Mouse (Mus musculus) midbrain, embryonic 11.5 days (tissue): ENCODE results near the gene Sympk. TPM values are rescaled to one million over a fixed set of nuclear protein-coding genes. Genes with fewer than 3 reads are reported as not detected.

Experiments used
- ATAC-seq: fragments of 200-750 bp; cut with Nextera tagmentation; 2 replicates; pipeline ENCODE4 v1.8.0; 2017; ENCODE audit warnings: moderate TSS enrichment, moderate library complexity; ENCODE audit not compliant: low FRiP score
- DNase-seq: peaks from one replicate; pipeline ENCODE4 v3.0.0; 2015; ENCODE audit warnings: low spot score; ENCODE audit errors: missing footprints
- H3K27ac ChIP-seq: fragments of 300-500 bp; sonication (generic); 2 replicates; pipeline ENCODE4 v1.5.1; 2014; ENCODE audit warnings: low read depth, low read length
- H3K27me3 ChIP-seq: fragments of 300-500 bp; sonication (generic); 2 replicates; pipeline ENCODE4 v1.6.1; 2014; ENCODE audit warnings: mild to moderate bottlenecking, low read length, moderate library complexity, mixed read lengths; ENCODE audit not compliant: control insufficient read depth, insufficient read depth
- H3K36me3 ChIP-seq: fragments of 300-500 bp; sonication (generic); 2 replicates; pipeline ENCODE4 v1.6.1; 2014; ENCODE audit warnings: mild to moderate bottlenecking, low read length, moderate library complexity, mixed read lengths; ENCODE audit not compliant: control insufficient read depth, insufficient read depth
- H3K4me1 ChIP-seq: fragments of 300-500 bp; sonication (generic); 2 replicates; pipeline ENCODE4 v1.6.1; 2014; ENCODE audit warnings: low read length; ENCODE audit not compliant: control insufficient read depth, insufficient read depth
- H3K4me2 ChIP-seq: fragments of 300-500 bp; sonication (generic); 2 replicates; pipeline ENCODE4 v1.6.1; 2014; ENCODE audit warnings: mild to moderate bottlenecking, moderate library complexity
- H3K4me3 ChIP-seq: fragments of 300-500 bp; sonication (generic); 2 replicates; pipeline ENCODE4 v1.5.1; 2014; ENCODE audit warnings: low read depth, low read length
- H3K9ac ChIP-seq: fragments of 300-500 bp; sonication (generic); 2 replicates; pipeline ENCODE4 v1.6.1; 2014; ENCODE audit warnings: low read length
- H3K9me3 ChIP-seq: fragments of 300-500 bp; sonication (generic); 2 replicates; pipeline ENCODE4 v1.6.1; 2016; ENCODE audit warnings: low read length; ENCODE audit not compliant: control insufficient read depth
- WGBS: fragments of 180-500 bp; shearing (Covaris S2); extraction: QIAGEN DNeasy Blood & Tissue Kit; methylation state at CpG from one replicate; pipeline ENCODE4 v1.1.7; 2014; 5-methylcytosine and 5-hydroxymethylcytosine counted together
- polyA plus RNA-seq: library from polyadenylated mRNA; unstranded; fragments of >200 nt; fragmentation: Nextera tagmentation; extraction: Ambion mirVana; gene quantifications from 2 replicates; pipeline ENCODE4 v1.2.1, GENCODE M21; 2014

Sympk gene
- polyA plus RNA-seq, 1 experiment from 2014 or later: 33.3 TPM

DNA sequence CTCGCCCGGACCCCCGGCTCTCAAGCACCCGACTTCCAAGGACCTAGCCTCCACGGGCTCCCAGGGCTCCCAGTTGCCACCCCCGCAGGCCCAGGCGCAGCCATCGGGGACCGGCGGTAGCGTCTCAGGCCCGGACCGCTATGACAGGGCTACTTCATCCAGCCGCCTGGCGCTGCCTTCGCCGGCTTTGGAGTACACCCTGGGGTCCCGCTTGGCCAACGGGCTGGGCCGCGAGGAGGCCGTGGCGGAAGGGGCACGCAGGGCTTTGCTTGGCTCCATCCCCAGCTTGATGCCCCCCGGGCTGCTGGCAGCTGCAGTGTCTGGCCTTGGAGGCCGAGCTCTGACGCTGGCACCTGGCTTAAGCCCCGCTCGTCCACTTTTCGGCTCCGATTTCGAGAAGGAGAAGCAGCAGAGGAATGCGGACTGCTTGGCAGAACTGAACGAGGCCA is 19.5 kb upstream of the Sympk start:
- peak; percentile 93 for DNase-seq

DNA sequence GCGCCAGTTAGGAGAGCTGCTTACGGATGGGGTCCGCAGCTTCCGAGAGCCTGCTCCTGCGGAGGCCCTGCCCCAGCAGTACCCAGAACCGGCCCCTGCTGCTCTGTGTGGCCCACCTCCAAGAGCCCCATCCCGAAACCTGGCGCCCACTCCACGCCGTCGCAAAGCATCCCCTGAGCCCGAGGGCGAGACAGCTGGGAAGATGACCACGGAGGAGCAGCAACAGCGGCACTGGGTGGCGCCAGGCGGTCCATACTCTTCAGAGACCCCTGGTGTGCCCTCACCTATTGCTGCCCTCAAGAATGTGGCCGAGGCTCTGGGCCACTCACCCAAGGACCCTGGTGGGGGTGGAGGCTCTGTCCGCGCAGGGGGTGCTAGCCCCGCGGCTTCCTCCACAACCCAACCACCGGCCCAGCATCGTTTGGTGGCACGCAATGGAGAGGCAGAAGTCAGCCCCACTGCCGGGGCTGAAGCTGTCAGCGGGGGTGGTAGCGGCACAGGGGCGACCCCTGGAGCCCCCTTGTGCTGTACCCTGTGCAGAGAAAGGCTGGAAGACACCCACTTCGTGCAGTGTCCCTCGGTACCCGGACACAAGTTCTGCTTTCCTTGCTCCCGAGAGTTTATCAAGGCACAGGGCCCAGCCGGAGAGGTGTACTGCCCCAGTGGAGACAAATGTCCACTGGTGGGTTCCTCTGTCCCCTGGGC is 18.6 kb upstream of the Sympk start:
- H3K27me3 ChIP-seq: no peaks in the 10 kb centered on the region
- 83% methylated on average over 34 of the region's 34 CpGs for WGBS
- peak overlapping the region; percentile 89 for H3K4me3 ChIP-seq
- ATAC-seq: no peak
- H3K27ac ChIP-seq: no peak overlapping the region
- H3K4me1 ChIP-seq: peaks cover 29% of the 10 kb centered on the region
- no peak for DNase-seq
- H3K4me2 ChIP-seq: peak overlapping the region; percentile 99
- H3K9me3 ChIP-seq: no peaks in the 10 kb centered on the region
- no peak overlapping the region for H3K9ac ChIP-seq
- H3K36me3 ChIP-seq: peaks cover 10% of the 10 kb centered on the region; the same call in 1 of the 2 replicates

More for the DNA sequence above, 19.5 kb upstream of the Sympk start:
- Histone ChIP-seq H3K27ac (no peak overlapping the region), H3K4me2 (peak overlapping the region; percentile 99), H3K4me3 (peak overlapping the region; percentile 89), H3K4me1 (peaks cover 29% of the 10 kb centered on the region), H3K27me3 (no peaks in the 10 kb centered on the region), H3K36me3 (peaks cover 10% of the 10 kb centered on the region; the same call in 1 of the 2 replicates), H3K9ac (peak overlapping the region; percentile 89), H3K9me3 (no peaks in the 10 kb centered on the region)
- ATAC-seq: no peak; the same call in 1 of the 2 replicates
- 9% methylated on average over 29 of the region's 34 CpGs for WGBS

DNA sequence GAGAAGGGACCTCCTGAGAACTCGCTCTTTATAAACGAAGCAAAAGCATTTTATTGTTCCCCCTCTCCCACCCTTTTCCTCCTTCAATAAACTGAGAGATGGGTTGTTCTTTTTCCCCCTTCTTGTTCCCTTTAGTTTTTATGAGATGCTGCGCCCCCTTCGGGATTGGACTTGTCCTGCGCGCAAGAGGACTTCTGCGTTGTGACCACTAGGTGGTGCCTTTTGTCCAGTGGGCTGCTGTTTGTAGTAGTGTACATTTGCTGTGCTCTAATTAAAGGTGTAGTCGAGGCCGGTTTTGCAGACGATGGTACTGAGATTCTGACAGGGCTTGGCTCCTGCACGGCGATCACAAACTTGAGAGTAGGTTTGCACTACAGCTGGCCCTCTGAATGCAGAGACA is 17.7 kb upstream of the Sympk start:
- Histone ChIP-seq H3K27ac (no peak overlapping the region), H3K9me3 (no peaks in the 10 kb centered on the region), H3K36me3 (peaks cover 10% of the 10 kb centered on the region; the same call in 1 of the 2 replicates), H3K4me2 (peak overlapping the region; percentile 12; the same call in 1 of the 2 replicates), H3K4me1 (peaks cover 25% of the 10 kb centered on the region), H3K4me3 (no peak overlapping the region), H3K9ac (no peak overlapping the region), H3K27me3 (no peaks in the 10 kb centered on the region)
- WGBS: 10% methylated on average over 12 of the region's 12 CpGs
- no peak for ATAC-seq
- peak; percentile 97 for DNase-seq

DNA sequence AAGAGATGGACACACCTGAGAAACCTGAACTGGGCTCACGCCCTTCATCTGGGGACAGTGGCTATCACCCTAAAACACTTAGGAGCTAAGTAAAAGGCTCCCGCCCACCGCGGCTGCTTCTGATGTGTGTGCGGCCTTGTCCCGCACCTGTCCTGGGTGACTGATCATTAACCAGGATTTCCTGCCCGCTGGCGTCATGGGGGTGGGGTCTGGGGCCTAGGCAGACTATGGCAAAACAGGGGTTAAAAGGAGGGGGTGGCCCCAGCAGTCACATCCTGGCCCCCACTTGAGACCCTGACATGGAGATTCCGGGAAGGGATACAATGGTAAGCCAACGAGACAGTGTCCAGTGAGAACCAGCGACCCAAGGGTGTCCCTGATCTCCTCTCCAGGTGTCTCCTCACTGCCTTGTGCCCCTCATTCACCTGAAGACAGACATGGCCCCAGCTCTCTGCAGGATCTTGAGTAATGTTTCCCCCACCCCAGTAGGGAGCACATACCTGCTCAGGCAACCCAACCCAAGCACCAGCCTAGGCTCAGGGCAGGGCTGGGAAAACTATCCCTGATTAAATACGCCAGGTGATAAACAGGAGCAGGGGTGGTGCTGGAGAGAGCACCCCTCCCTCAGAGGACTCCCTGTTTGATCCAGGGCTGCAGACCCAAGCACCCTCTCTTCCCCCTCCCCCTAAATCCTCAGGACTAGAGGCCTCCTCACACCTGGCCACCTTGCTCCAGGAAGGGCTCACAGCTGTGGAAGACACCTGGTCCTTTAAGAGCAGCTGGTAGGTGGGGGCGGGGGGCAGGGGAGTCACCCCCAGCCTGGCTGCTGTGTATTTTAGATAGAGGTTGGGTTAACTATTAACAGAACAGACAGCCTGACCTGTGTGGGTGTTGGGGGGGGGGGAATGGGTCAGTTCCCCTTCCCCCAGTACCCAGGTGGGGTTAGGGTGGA is 16.9 kb upstream of the Sympk start:
- Histone ChIP-seq H3K9me3 (no peaks in the 10 kb centered on the region), H3K36me3 (peaks cover 10% of the 10 kb centered on the region; the same call in 1 of the 2 replicates), H3K27ac (no peak overlapping the region), H3K4me1 (peaks cover 29% of the 10 kb centered on the region), H3K27me3 (no peaks in the 10 kb centered on the region), H3K9ac (no peak overlapping the region), H3K4me2 (no peak overlapping the region), H3K4me3 (no peak overlapping the region)
- 87% methylated on average over 13 of the region's 13 CpGs for WGBS
- ATAC-seq: no peak
- no peak for DNase-seq

DNA sequence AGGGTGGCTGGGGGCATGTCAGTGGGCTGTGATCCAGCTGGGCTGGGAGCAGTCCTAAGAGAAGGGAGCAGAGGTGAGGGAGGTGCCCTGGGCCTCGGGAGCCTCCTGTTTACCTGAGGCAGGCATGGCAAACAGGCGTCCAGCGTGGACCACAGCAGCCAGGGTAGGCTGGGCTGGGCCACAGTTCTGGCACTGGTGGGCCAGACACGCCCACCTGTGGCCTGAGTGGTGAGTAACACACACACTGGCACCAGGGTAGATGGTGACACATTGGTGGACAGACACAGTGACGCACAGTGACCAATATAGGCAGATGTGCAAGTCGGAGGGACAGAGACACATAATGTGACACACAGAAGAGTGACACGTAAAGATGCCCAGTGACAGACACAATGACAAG is 13.6 kb upstream of the Sympk start:
- Histone ChIP-seq H3K36me3 (peaks cover 6% of the 10 kb centered on the region; the same call in 1 of the 2 replicates), H3K4me2 (no peak overlapping the region), H3K27ac (no peak overlapping the region), H3K9ac (no peak overlapping the region), H3K4me1 (peaks cover 17% of the 10 kb centered on the region), H3K9me3 (no peaks in the 10 kb centered on the region), H3K27me3 (no peaks in the 10 kb centered on the region), H3K4me3 (no peak overlapping the region)
- DNase-seq (no peak), ATAC-seq (no peak)
- 81% methylated on average over 7 of the region's 7 CpGs for WGBS

DNA sequence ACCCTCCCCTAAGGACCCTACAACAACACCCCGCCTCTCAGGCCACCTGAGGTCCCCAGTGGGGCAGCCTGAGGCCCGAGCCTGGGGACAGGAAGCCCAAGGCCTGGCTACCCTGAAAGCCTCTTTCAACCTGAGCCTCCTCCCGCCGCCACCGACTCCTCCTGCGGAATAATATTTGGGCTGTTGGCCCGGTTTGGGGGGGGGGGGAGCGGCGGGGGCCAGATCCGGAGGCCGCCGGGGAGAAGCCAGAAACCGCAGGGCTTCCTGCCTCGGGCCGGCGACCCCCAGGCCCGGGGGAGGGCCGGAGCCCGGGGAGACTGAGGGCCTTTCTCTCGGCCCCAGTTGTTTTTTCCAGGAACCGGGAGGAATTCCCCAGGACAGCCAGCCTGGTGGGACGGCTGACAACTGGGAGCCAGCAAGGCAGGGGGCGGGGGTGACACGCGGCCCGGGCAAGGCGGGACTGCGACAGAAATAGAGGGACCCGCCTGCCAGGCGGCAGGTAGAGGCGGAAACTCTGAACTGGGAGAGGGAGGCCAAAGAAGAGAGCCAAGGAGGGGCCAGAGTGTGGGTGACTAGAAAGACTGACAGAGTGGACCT is 12.1 kb upstream of the Sympk start:
- peak; percentile 87 for DNase-seq
- WGBS: 6% methylated on average over 22 of the region's 31 CpGs
- H3K4me1 ChIP-seq: peaks cover 8% of the 10 kb centered on the region

DNA sequence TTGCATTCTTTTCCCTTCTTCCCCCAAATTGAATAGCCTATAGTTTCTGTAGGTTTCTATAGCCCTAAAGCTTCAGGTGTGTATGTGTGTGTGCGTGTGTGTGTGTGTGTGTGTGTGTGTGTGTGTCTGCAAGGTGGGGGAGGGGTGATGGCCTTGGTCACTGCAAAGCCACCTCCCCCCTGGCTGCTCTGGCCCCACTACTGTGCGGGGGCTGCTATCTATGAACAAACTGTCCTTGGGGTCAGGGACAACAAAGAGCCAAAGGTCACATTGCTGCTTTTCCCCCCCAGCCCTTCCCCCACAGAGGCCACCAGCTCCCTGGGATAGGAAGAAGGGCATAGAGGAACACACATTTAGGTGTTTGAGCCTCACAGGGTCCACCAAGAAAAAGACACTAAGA is 11.3 kb upstream of the Sympk start:
- no peak overlapping the region for H3K27ac ChIP-seq
- H3K4me1 ChIP-seq: peaks cover 8% of the 10 kb centered on the region

More for the DNA sequence above, 12.1 kb upstream of the Sympk start:
- peak overlapping the region; percentile 57 for H3K4me2 ChIP-seq
- no peak overlapping the region for H3K27ac ChIP-seq
- ATAC-seq: peak; percentile 34; the same call in 1 of the 2 replicates
- peak overlapping the region; percentile 72 for H3K9ac ChIP-seq
- peak overlapping the region; percentile 22 for H3K4me3 ChIP-seq
- no peaks in the 10 kb centered on the region for H3K36me3 ChIP-seq
- H3K27me3 ChIP-seq: no peaks in the 10 kb centered on the region
- no peaks in the 10 kb centered on the region for H3K9me3 ChIP-seq

DNA sequence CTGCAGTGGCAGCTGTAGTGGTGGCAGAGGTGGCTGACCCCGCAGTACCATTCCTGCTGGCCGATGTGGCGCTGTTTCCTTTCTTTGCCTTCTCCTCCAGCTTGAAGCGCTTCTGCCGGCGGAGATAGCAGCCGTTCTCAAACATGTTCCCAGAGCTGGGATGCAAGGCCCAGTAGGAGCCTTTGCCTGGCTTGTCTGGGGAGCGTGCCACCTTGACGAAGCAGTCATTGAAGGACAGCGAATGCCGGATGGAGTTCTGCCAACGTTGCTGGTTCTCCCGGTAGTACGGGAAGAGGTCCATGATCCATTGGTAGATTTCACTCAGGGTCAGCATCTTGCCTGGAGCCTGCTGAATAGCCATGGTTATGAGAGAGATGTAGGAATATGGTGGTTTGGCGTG is 9.7 kb upstream of the Sympk start:
- Histone ChIP-seq H3K36me3 (no peaks in the 10 kb centered on the region), H3K27me3 (no peaks in the 10 kb centered on the region), H3K9ac (no peak overlapping the region), H3K4me3 (no peak overlapping the region), H3K4me2 (no peak overlapping the region), H3K4me1 (peaks cover 8% of the 10 kb centered on the region), H3K9me3 (no peaks in the 10 kb centered on the region), H3K27ac (no peak overlapping the region)
- 64% methylated on average over 15 of the region's 15 CpGs for WGBS
- no peak for ATAC-seq
- no peak for DNase-seq

More for the DNA sequence above, 11.3 kb upstream of the Sympk start:
- no peaks in the 10 kb centered on the region for H3K27me3 ChIP-seq
- DNase-seq (no peak), ATAC-seq (no peak)
- 54% methylated on average over 2 of the region's 2 CpGs for WGBS
- H3K4me3 ChIP-seq: no peak overlapping the region
- no peaks in the 10 kb centered on the region for H3K9me3 ChIP-seq
- H3K9ac ChIP-seq: no peak overlapping the region
- no peaks in the 10 kb centered on the region for H3K36me3 ChIP-seq
- no peak overlapping the region for H3K4me2 ChIP-seq
